Mouse (Mus musculus): ENCODE measurements around the gene Fgfr1op. TPM values are rescaled to one million over a fixed set of nuclear protein-coding genes. Genes with fewer than 3 reads are reported as not detected.
A peak's percentile ranks its signal among the peaks of the same experiment; 100 is the strongest.
"Not testable (repeated sequence)": the region's sequence is repeated elsewhere in the genome, so short reads cannot be mapped to it uniquely, and the experiment has no call there.

Gene Fgfr1op
- polyA plus RNA-seq, 1 experiment from 2014 or later, result 30.8 TPM

DNA sequence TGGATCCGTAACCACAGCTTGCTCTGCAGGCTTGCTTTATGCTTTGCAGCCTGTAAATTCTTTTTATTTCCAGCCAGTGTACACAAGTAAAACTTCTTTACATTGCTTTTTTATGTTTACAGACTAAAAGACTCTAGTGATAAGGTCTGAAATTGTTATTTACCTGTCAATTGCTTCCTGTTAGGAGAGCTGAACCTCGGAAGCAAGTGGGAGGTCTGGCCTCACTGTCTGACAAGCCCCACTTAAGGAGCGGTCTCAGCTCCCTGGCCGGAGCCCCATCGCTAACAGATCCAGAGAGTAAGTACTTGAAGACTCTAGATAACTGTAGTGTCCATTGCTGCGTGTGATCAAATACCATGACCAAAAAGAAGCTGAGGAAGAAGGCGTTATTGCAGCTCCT lies 18.9 kb downstream of the Fgfr1op start:
- no peaks in the 10 kb centered on the region for H3K9me3 ChIP-seq
- H3K4me1 ChIP-seq, result peaks cover 18% of the 10 kb centered on the region
- H3K27me3 ChIP-seq (ENCODE audit: insufficient read depth, poor library complexity, severe bottlenecking), result no peaks in the 10 kb centered on the region
- no peak for DNase-seq (ENCODE audit: low spot score)
- WGBS, result 51% methylated on average over 7 of the region's 7 CpGs
- H3K27ac ChIP-seq, result 0 out of 2 replicates have a peak overlapping the region, but pooled peaks have one; percentile 29
- H3K36me3 ChIP-seq, result peaks cover 61% of the 10 kb centered on the region
- no peak overlapping the region for H3K4me3 ChIP-seq

DNA sequence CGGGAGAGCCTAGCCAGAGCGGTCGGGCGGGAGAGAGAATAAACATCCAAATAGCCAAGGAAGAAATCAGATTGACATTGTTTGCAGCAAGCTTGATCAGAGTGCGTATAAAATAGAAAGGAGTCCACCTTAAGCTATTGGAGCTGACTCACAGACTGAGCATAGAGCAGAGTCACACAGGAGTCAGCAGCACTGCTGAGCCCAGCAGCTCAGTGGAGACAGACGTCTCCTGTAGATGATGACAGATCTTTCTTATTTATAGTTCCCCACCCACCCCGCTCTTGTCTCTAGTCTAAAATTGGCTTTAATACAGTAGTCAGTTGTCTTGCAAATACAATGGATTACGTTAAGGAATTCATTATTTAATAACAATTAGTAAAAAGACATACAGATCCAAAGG lies 28.4 kb downstream of the Fgfr1op start:
- Histone ChIP-seq H3K36me3 (peaks cover 50% of the 10 kb centered on the region), H3K4me1 (peaks cover 4% of the 10 kb centered on the region; the same call in 1 of the 2 replicates), H3K27ac (0 out of 2 replicates have a peak overlapping the region, but pooled peaks have one; percentile 22), H3K4me3 (no peak overlapping the region), H3K9me3 (no peaks in the 10 kb centered on the region), H3K27me3 (ENCODE audit: insufficient read depth, poor library complexity, severe bottlenecking) (no peaks in the 10 kb centered on the region)
- DNase-seq (ENCODE audit: low spot score), result no peak
- WGBS, result 73% methylated on average over 8 of the region's 8 CpGs

DNA sequence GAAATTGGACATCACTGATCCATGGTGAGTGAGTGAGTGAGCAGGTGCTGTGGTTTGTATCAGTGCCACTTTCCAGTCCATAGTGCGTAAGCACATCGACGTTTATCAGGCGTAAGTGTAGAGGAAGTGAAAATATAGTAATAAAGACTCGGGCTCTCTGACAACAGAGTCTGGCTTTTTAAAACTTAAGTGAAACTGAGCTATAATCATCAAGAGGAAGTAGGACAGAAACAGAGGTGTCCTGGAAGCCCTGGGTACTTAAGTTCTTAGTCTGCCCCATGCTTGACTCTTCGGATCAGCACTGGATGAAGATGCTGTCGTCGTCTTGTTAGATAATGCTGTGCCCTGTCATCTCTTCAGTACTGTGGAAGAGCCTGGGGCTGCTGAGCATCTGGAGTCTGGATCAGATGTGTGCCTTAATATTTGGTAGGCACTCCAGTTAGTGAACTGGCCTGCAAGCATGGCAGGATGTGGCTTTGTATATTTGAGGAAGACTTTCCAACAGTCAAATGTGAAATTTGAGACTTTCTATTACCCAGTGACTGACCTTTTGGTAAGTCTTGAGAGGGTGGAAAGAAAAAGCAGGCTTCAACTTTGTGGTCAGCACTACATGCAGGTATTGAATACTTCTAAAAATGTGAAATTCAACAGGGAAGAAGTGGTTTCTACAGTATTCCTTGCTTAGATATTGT lies 30.5 kb downstream of the Fgfr1op start:
- no peak overlapping the region for H3K4me3 ChIP-seq
- H3K27me3 ChIP-seq (ENCODE audit: insufficient read depth, poor library complexity, severe bottlenecking), result no peaks in the 10 kb centered on the region
- H3K4me1 ChIP-seq, result peaks cover 4% of the 10 kb centered on the region; the same call in 1 of the 2 replicates
- no peak overlapping the region for H3K27ac ChIP-seq
- WGBS, result 76% methylated on average over 8 of the region's 8 CpGs
- H3K36me3 ChIP-seq, result peaks cover 40% of the 10 kb centered on the region
- no peak for DNase-seq (ENCODE audit: low spot score)
- no peaks in the 10 kb centered on the region for H3K9me3 ChIP-seq

DNA sequence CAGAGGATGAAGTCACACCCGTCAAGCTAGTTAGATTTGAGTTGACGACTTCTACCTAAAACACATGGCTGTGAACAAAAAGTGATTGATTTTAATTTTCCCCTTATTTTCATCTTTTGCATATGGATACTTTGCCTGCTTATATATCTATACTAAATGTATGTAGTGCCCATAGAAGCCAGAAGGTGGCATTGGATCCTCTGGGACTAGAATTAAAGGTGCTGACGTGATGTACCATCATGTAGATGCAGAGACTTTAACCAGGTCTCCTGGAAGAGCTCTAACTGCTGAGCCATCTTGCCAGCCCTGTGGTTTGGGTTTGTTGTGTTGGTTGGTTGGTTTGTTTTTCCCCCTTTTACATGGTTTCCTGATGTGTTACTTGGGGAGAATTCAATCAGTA lies 32.4 kb downstream of the Fgfr1op start:
- no peaks in the 10 kb centered on the region for H3K27me3 ChIP-seq (ENCODE audit: insufficient read depth, poor library complexity, severe bottlenecking)
- H3K36me3 ChIP-seq, result peaks cover 29% of the 10 kb centered on the region
- WGBS, result 75% methylated on average over 3 of the region's 3 CpGs
- no peak overlapping the region for H3K4me3 ChIP-seq
- no peaks in the 10 kb centered on the region for H3K9me3 ChIP-seq
- H3K4me1 ChIP-seq, result peaks cover 4% of the 10 kb centered on the region; the same call in 1 of the 2 replicates
- no peak overlapping the region for H3K27ac ChIP-seq
- DNase-seq (ENCODE audit: low spot score), result no peak

DNA sequence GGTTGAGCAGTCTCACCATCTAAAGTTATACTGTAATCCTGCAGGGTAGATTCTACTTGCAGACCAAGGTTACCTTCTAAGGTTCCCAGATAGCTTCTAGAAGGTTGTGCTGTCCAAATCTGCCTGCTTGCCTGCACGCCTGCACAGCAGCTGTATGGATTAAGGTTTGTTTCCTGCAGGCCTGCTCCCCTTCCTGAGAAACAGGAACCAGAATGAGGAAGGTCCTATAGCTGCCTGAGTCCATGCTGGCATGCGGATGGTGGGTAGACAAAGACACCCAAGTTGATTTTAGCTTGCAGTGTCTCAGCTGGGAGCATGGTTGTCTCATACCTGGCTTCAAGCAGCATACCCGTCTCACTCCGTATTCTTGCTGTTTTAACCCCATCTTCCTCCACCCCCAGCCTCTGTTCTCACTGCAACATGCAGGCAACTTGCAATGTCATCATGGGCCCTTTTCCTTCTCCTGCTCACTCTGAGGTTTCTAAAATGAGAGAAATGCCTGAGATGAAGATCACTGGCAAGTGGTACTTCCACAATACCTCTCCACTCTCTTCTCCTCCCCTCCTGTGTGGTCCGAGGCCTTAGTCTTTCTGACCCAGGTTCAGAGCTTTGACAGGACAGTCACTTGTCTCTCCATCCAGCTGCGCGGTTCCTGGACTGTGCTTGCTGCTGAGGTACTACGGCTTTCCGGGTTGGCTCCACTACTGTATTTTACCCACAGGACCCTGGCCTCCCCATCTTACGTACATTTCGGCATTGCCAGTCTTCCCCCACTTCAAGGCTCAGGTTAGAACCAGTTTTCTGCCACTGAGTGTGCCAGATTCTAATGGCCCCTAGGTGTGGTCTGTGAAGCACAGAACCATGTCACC lies 34.0 kb downstream of the Fgfr1op start:
- WGBS, result 84% methylated on average over 11 of the region's 11 CpGs
- H3K27ac ChIP-seq, result no peak overlapping the region
- peaks cover 23% of the 10 kb centered on the region for H3K36me3 ChIP-seq
- no peak overlapping the region for H3K4me3 ChIP-seq
- H3K4me1 ChIP-seq, result no peaks in the 10 kb centered on the region
- H3K27me3 ChIP-seq (ENCODE audit: insufficient read depth, poor library complexity, severe bottlenecking), result no peaks in the 10 kb centered on the region
- no peak for DNase-seq (ENCODE audit: low spot score)
- no peaks in the 10 kb centered on the region for H3K9me3 ChIP-seq

DNA sequence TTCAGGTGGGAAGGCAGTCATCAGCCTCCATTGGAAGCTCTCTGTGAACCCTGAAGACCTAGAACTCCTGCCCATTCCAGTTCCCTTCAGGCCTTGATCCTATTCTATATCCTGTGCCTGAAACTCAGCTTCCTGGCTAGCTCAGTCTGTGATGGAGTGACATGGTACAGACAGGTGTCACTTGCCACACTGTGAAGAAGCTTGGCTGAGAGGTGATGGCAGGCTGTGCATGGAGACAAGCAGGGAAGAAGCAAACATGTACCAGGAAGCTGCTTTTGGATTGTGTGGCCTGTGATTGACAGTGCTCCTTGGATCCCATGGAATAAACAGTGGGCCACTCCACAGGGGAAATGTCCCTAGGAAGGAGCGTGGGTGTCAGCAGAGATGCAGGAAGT lies 34.6 kb downstream of the Fgfr1op start:
- H3K36me3 ChIP-seq, result peaks cover 17% of the 10 kb centered on the region
- H3K4me1 ChIP-seq, result no peaks in the 10 kb centered on the region
- no peak overlapping the region for H3K4me3 ChIP-seq
- H3K9me3 ChIP-seq, result no peaks in the 10 kb centered on the region
- WGBS, result 71% methylated on average over 1 of the region's 1 CpGs
- H3K27me3 ChIP-seq (ENCODE audit: insufficient read depth, poor library complexity, severe bottlenecking), result no peaks in the 10 kb centered on the region
- no peak overlapping the region for H3K27ac ChIP-seq
- DNase-seq (ENCODE audit: low spot score), result no peak

DNA sequence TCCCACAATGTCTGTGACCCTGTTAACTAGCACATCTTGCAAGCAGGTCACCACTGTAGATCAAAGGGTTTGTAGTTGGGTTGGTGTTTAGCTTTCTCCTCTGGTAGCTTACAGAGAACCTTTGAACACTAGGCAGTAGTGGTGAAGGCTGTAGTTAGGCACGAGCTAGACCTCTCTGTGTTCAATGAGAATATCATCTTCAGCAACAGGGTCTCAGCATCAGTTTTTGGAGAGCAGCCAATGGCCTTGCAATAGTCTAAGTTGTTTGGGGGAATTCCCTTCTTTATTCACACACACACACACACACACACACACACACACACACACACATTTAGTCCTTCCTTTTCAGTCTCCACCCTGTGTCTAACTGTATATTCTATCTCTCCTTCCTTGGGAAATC lies 38.2 kb downstream of the Fgfr1op start:
- Histone ChIP-seq H3K9me3 (no peaks in the 10 kb centered on the region), H3K27me3 (ENCODE audit: insufficient read depth, poor library complexity, severe bottlenecking) (no peaks in the 10 kb centered on the region), H3K27ac (no peak overlapping the region), H3K36me3 (no peaks in the 10 kb centered on the region), H3K4me1 (no peaks in the 10 kb centered on the region), H3K4me3 (no peak overlapping the region)
- WGBS, result 75% methylated on average over 1 of the region's 1 CpGs
- DNase-seq (ENCODE audit: low spot score), result no peak

DNA sequence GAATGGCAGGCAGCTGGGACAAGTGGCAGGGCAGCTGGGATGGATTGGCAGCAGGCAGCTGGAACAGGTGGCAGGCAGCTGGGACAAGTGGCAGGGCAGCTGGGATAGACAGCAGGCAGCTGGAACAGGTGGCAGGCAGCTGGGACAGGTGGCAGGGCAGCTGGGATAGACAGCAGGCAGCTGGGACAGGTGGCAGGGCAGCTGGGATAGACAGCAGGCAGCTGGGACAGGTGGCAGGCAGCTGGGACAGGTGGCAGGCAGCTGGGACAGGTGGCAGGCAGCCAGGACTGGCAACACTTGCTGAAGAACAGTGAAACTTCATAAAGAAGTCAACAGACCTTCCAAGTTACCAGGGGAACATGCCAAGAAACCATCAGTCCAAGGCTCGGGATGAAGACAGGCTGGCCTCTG lies 39.9 kb downstream of the Fgfr1op start:
- DNase-seq (ENCODE audit: low spot score); H3K27ac ChIP-seq; H3K4me3 ChIP-seq; H3K9me3 ChIP-seq; H3K27me3 ChIP-seq (ENCODE audit: insufficient read depth, poor library complexity, severe bottlenecking); H3K4me1 ChIP-seq; H3K36me3 ChIP-seq: not testable (repeated sequence)
- WGBS, result 69% methylated on average over 1 of the region's 1 CpGs

DNA sequence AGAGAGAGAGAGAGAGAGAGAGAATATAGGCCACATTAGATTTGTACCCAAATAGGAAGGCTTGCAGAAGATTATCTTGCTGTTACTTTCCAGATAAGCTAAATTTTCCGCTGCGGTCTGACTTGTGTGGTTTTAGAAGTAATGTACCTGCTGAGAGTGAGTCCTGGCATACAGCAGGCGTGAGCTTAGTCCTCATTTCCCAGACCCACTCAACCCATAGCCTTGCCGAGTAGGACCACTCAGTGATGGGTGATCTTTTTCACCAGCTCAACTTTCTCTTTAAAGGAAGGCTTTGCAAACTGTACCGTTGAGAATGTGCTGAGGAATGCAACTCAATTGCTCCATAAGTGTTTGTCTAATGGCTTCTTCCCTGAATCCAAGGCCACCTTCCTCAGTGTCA lies 41.4 kb downstream of the Fgfr1op start:
- Histone ChIP-seq H3K27me3 (ENCODE audit: insufficient read depth, poor library complexity, severe bottlenecking) (no peaks in the 10 kb centered on the region), H3K4me1 (no peaks in the 10 kb centered on the region), H3K9me3 (no peaks in the 10 kb centered on the region), H3K4me3 (no peak overlapping the region), H3K27ac (no peak overlapping the region), H3K36me3 (no peaks in the 10 kb centered on the region)
- 74% methylated on average over 5 of the region's 5 CpGs for WGBS
- peak; percentile 65 for DNase-seq (ENCODE audit: low spot score)

DNA sequence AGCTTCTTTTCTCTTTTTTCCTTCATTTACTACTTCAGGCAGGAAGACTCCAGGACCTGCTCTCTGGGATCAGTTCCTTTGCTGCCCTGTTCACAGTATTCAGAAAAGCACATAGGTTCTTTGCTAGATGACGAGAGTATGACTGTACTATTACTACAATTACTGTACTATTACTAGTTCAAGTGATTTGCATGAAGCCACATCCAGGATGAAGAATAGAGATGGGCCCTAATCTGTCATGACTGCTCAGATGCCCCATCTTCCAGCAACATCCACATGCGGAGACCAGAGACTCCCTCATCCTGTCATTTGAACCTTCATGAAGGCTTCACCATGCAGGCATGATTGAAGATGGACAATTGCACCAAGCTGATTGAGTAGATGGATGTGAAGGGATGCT lies 44.4 kb downstream of the Fgfr1op start:
- no peak overlapping the region for H3K27ac ChIP-seq
- H3K4me1 ChIP-seq, result no peaks in the 10 kb centered on the region
- DNase-seq (ENCODE audit: low spot score), result no peak
- no peaks in the 10 kb centered on the region for H3K36me3 ChIP-seq
- no peak overlapping the region for H3K4me3 ChIP-seq
- H3K9me3 ChIP-seq, result no peaks in the 10 kb centered on the region
- WGBS, result 85% methylated on average over 2 of the region's 2 CpGs
- no peaks in the 10 kb centered on the region; the same call in 1 of the 2 replicates for H3K27me3 ChIP-seq (ENCODE audit: insufficient read depth, poor library complexity, severe bottlenecking)

DNA sequence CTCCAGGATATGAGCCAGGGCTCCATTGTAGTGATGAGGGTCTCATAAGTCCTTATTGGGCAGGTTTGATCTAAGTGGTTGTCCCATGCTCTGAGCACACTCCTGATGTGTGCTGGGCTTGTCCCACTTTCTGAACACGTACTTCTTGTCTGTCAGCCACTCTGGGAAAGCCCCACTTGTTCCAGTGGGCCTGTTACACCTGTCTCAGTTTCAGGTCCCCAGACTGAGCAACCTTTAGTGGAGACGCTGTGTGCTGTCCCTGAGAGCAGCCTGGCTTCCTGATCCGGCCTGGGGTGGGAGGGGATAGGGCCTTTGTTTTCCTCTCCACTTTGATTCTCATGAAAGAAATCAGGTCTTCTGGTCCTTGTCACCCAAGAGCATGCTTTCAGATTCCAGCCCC lies 44.9 kb downstream of the Fgfr1op start:
- 68% methylated on average over 3 of the region's 3 CpGs for WGBS
- Histone ChIP-seq H3K27ac (no peak overlapping the region), H3K36me3 (no peaks in the 10 kb centered on the region), H3K4me1 (no peaks in the 10 kb centered on the region), H3K4me3 (no peak overlapping the region), H3K9me3 (no peaks in the 10 kb centered on the region), H3K27me3 (ENCODE audit: insufficient read depth, poor library complexity, severe bottlenecking) (no peaks in the 10 kb centered on the region; the same call in 1 of the 2 replicates)
- peak; percentile 56 for DNase-seq (ENCODE audit: low spot score)

DNA sequence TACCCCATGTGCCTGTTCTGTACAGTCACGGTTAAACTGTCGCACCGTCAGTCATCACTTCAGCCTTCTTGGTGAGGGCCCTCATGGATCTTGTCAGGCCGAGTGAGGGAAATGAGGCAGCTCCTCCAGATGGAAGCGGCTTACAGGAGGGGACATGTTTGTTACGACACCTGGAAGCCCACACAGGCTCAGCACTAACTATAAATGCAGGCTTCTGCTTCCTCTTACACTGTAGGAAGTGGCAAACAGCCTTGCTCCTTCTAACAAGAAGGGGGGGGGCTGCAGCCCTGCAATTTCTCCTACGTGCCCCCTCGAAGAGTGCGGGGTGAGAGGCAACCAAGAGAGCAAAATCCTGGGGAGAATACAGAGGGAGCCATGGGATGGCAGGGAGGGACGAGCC lies 45.4 kb downstream of the Fgfr1op start:
- 74% methylated on average over 10 of the region's 10 CpGs for WGBS
- no peak overlapping the region for H3K27ac ChIP-seq

DNA sequence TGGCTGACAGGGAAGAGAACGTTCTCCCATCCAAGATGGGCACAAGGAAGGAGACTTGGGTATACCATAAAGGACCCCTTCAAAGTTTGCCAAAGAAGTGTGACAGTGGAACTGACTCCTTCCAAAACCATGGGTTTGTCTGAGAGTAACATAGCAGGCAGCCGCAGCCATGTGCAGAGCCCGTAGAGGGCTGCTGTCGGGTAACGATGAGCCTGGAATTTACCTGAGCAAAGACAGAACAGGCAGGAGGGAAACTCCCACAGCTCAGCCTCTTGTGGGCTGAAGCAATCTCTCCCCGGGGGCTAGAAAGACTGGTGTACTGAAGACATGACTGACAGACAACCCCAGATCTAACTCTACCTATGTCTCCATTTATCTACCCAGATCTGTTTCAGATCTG lies 46.1 kb downstream of the Fgfr1op start:
- H3K4me3 ChIP-seq, result no peak overlapping the region
- no peaks in the 10 kb centered on the region; the same call in 1 of the 2 replicates for H3K27me3 ChIP-seq (ENCODE audit: insufficient read depth, poor library complexity, severe bottlenecking)
- WGBS, result 77% methylated on average over 6 of the region's 6 CpGs
- no peaks in the 10 kb centered on the region for H3K4me1 ChIP-seq
- no peak overlapping the region for H3K27ac ChIP-seq
- no peaks in the 10 kb centered on the region for H3K36me3 ChIP-seq
- DNase-seq (ENCODE audit: low spot score), result peak; percentile 72
- no peaks in the 10 kb centered on the region for H3K9me3 ChIP-seq

More for the DNA sequence above, 45.4 kb downstream of the Fgfr1op start:
- Histone ChIP-seq H3K4me3 (no peak overlapping the region), H3K27me3 (ENCODE audit: insufficient read depth, poor library complexity, severe bottlenecking) (no peaks in the 10 kb centered on the region; the same call in 1 of the 2 replicates), H3K36me3 (no peaks in the 10 kb centered on the region), H3K4me1 (no peaks in the 10 kb centered on the region), H3K9me3 (no peaks in the 10 kb centered on the region)
- peak; percentile 69 for DNase-seq (ENCODE audit: low spot score)

All from heart, embryonic 10.5 days (tissue).